8 mouse cellular contexts compared by ENCODE assay signal in genomic region chr1:153331796-153332443, GRCm38 (mm10). TPM values are rescaled to one million over a fixed set of nuclear protein-coding genes. Genes with fewer than 3 reads are reported as not detected.
DNase-seq lines count a peak whose midpoint lies in the region; ATAC-seq and TF ChIP-seq lines count a peak whose summit lies in the region.

No protein-coding gene starts in this region.

- H3K4me2 ChIP-seq in liver, embryonic 16.5 days (ENCODE audit: low read depth, low read length), result peak overlapping the region; percentile 88

- H3K27me3 ChIP-seq in liver, embryonic 16.5 days (ENCODE audit: control insufficient read depth, insufficient read depth, low read depth, low read length), result peaks cover 13% of the 10 kb centered on the region

- DNase-seq in 3134 (ENCODE audit: extremely low read depth, insufficient read length, low spot score) (peak; percentile 80), ES-E14 (ENCODE audit: low read depth, low spot score) (no peak)
- DNase-seq in gastrocnemius, postnatal 36 days, result peak; percentile 40 to 63
- DNase-seq in kidney, adult 8-10 months, result peak; percentile 64 to 74
- peak; percentile 70 for DNase-seq in neural tube, embryonic 10.5 days (ENCODE audit: extremely low spot score, low spot score)
- DNase-seq in testis, postnatal 14 days (ENCODE audit: low spot score), result peak; percentile 37

- no peak for TF ChIP-seq POLR2A in cortical plate, adult 2 months (IDR thresholded peaks at IDR 0.05; ENCODE audit: extremely low read depth, insufficient read depth, low read length)

- H3K9ac ChIP-seq in ES-E14 (ENCODE audit: insufficient read depth, low read depth, low read length, poor library complexity, severe bottlenecking), result peak overlapping the region; percentile 80
- peak overlapping the region; percentile 71 for H3K9ac ChIP-seq in liver, embryonic 16.5 days (ENCODE audit: low read depth, low read length)

- H3K9me3 ChIP-seq in ES-E14 (ENCODE audit: control insufficient read depth, insufficient read depth, low read depth, low read length), result no peaks in the 10 kb centered on the region
- no peaks in the 10 kb centered on the region for H3K9me3 ChIP-seq in liver, embryonic 16.5 days (replicated peaks; ENCODE audit: control insufficient read depth, low read length)

- 0 out of 2 replicates have a peak, but pooled peaks have one; percentile 29 for TF ChIP-seq CTCF in cortical plate, adult 2 months (IDR thresholded peaks at IDR 0.05; ENCODE audit: extremely low read depth, insufficient read depth, low read length)

- ATAC-seq in liver, embryonic 16.5 days (ENCODE audit: low read depth), result peak; percentile 22

- WGBS in liver, embryonic 16.5 days (ENCODE audit: insufficient replicate concordance), result under 1% methylated on average over 42 of the region's 42 CpGs

- H3K4me1 ChIP-seq in ES-E14 (ENCODE audit: control insufficient read depth in 2 of 2, insufficient read depth in 2 of 2, low read length in 2 of 2, poor library complexity in 1 of 2), result peaks cover 8% of the 10 kb centered on the region in 2 experiments; a peak in 3 of 4 replicates
- H3K4me1 ChIP-seq in cortical plate, adult 2 months (ENCODE audit: control insufficient read depth, insufficient read depth, low read length), result peaks cover 2% of the 10 kb centered on the region; the same call in 1 of the 2 replicates
- peaks cover 3% of the 10 kb centered on the region for H3K4me1 ChIP-seq in liver, embryonic 16.5 days (ENCODE audit: control insufficient read depth, low read depth, low read length)

- H3K36me3 ChIP-seq in ES-E14 (ENCODE audit: control insufficient read depth, insufficient read depth, low read length, poor library complexity, severe bottlenecking), result no peaks in the 10 kb centered on the region
- no peaks in the 10 kb centered on the region for H3K36me3 ChIP-seq in liver, embryonic 16.5 days (ENCODE audit: control insufficient read depth, insufficient read depth)

- H3K4me3 ChIP-seq in ES-E14 (ENCODE audit: insufficient read depth in 1 of 2, low read depth in 1 of 2, low read length in 2 of 2, poor library complexity in 1 of 2, severe bottlenecking in 1 of 2), result peak overlapping the region; percentile 73 to 85
- peak overlapping the region; percentile 80 for H3K4me3 ChIP-seq in cortical plate, adult 2 months (ENCODE audit: insufficient read depth, low read length)
- H3K4me3 ChIP-seq in liver, embryonic 16.5 days (ENCODE audit: low read depth, low read length), result peak overlapping the region; percentile 73

- in situ Hi-C loops in ES-E14 (cut with MboI; ENCODE audit: low sequenced_read_pairs in 2 of 2, unreplicated experiment in 2 of 2), result no loop called here

- intact Hi-C loops in gastrocnemius, postnatal 36 days (cut with DNase I), result loop anchor here (5.0 kb wide), 2 partner anchors 55 to 70 kb away; no protein-coding TSS in a partner anchor

- peak overlapping the region; percentile 45; the same call in 1 of the 2 replicates for H3K27ac ChIP-seq in ES-E14 (ENCODE audit: insufficient read depth, low read depth, low read length, poor library complexity, severe bottlenecking)
- peak overlapping the region; percentile 98; the same call in 1 of the 2 replicates for H3K27ac ChIP-seq in cortical plate, adult 2 months (ENCODE audit: insufficient read depth, low read length)
- H3K27ac ChIP-seq in liver, embryonic 16.5 days (ENCODE audit: low read length), result peak overlapping the region; percentile 75

TF ChIP-seq in ES-E14, 5 proteins besides CTCF, POLR2A, EP300 and RAD21:
- no peak for TF ChIP-seq MAFK (IDR thresholded peaks at IDR 0.05; ENCODE audit: insufficient read depth, low read depth, low read length)
- TF ChIP-seq ZC3H11A (IDR thresholded peaks at IDR 0.05; ENCODE audit: borderline replicate concordance, low read depth, low read length), result no peak
- TF ChIP-seq CHD2 (IDR thresholded peaks at IDR 0.05; ENCODE audit: low read depth, low read length), result no peak
- TF ChIP-seq HCFC1 (IDR thresholded peaks at IDR 0.05; ENCODE audit: borderline replicate concordance, insufficient read depth, low read length), result no peak
- no peak for TF ChIP-seq ZNF384 (IDR thresholded peaks at IDR 0.05; ENCODE audit: low read depth, low read length)

RNA-seq across cellular contexts. Expression of gene Lamc1, which starts 0.7 kb away (rescaled TPM):
- 313 and 410 TPM in 2 replicates for total RNA-seq in ES-E14 (2012; rRNA removed)
- polyA plus RNA-seq in cortical plate, adult 2 months (2012; rRNA removed), result 23.2 TPM in 2 replicates
- 100 to 1,000 TPM in 1 of 2 experiments, 10 to 100 TPM in 1; 79.6 to 103 TPM for total RNA-seq in gastrocnemius, postnatal 36 days (2021)
- polyA plus RNA-seq in liver, embryonic 16.5 days (2015; fragmentation: Nextera tagmentation; extraction: Ambion mirVana), result 7.7 and 8.9 TPM in 2 replicates

Comparison
In these comparisons a context has a peak if more than half of its experiments do, and no peak if none do; other contexts are left out.
1. H3K27ac ChIP-seq: peak in every context shown above with its lines; median percentile 98 in cortical plate, adult 2 months; 75 in liver, embryonic 16.5 days; 45 in ES-E14.